In the genomic region with DNA sequence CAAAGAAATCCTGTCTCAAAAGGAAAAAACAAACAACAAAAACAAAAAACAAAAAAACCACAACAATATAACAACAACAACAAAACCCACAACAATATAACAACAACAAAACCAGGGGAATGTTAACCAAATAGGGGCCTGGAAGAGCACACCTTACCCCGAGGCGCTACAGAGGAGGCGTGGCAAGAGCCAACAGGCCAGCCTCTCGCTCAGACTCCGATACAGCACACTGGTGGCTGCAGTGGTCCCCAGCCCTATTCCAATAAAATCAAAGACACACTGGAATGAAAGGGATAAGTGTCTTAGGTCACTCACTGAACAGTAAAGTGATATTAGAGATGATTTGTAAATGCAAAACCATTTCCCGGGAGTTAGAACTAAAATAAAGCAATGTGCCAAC, we compare ENCODE assay signal across 8 mouse cellular contexts. TPM values are rescaled to one million over a fixed set of nuclear protein-coding genes. Genes with fewer than 3 reads are reported as not detected.
A peak's percentile ranks its signal among the peaks of the same experiment; 100 is the strongest.
DNase-seq lines count a peak whose midpoint lies in the region; ATAC-seq and TF ChIP-seq lines count a peak whose summit lies in the region.

No protein-coding gene starts in this region.

- H3K9me3 ChIP-seq in heart, embryonic 15.5 days (replicated peaks): no peaks in the 10 kb centered on the region
- H3K9me3 ChIP-seq in hindbrain, embryonic 10.5 days: no peaks in the 10 kb centered on the region

- under 1% methylated on average over 6 of the region's 6 CpGs for WGBS in heart, embryonic 15.5 days
- under 1% methylated on average over 6 of the region's 6 CpGs for WGBS in hindbrain, embryonic 10.5 days

- peaks cover 24% of the 10 kb centered on the region for H3K4me1 ChIP-seq in heart, embryonic 15.5 days (replicated peaks)
- H3K4me1 ChIP-seq in hindbrain, embryonic 10.5 days (replicated peaks): peaks cover 26% of the 10 kb centered on the region

- no peak for ATAC-seq in heart, embryonic 15.5 days (replicated peaks; ENCODE audit: insufficient number of reproducible peaks, insufficient read depth, low FRiP score, low read depth)
- ATAC-seq in Patski: peak; percentile 42
- ATAC-seq in megakaryocyte-erythroid progenitor cell, adult 5-6 weeks (replicated peaks; ENCODE audit: low FRiP score, low TSS enrichment, poor library complexity, severe bottlenecking): peak; percentile 56

- TF ChIP-seq CTCF in Patski (IDR thresholded peaks at IDR 0.05): no peak

- H3K27ac ChIP-seq in heart, embryonic 15.5 days: peak overlapping the region; percentile 99
- H3K27ac ChIP-seq in hindbrain, embryonic 10.5 days: peak overlapping the region; percentile 91

- peak overlapping the region; percentile 96 for H3K4me3 ChIP-seq in heart, embryonic 15.5 days
- H3K4me3 ChIP-seq in hindbrain, embryonic 10.5 days: peak overlapping the region; percentile 87

- DNase-seq in heart, adult 11 months: no peak
- no peak for DNase-seq in Patski (ENCODE audit: low read depth, low spot score)
- DNase-seq in hindbrain, embryonic 10.5 days (ENCODE audit: low spot score): no peak
- no peak for DNase-seq in layer of hippocampus, postnatal 25 days (ENCODE audit: extremely low spot score in 1 of 2, low spot score in 1 of 2)
- no peak for DNase-seq in lung, postnatal 10 days
- DNase-seq in MN1 (ENCODE audit: low spot score): no peak

- H3K27me3 ChIP-seq in heart, embryonic 15.5 days: no peaks in the 10 kb centered on the region
- H3K27me3 ChIP-seq in Patski: no peaks in the 10 kb centered on the region
- H3K27me3 ChIP-seq in hindbrain, embryonic 10.5 days (ENCODE audit: insufficient read depth, poor library complexity, severe bottlenecking): no peaks in the 10 kb centered on the region

- H3K36me3 ChIP-seq in heart, embryonic 15.5 days: no peaks in the 10 kb centered on the region
- H3K36me3 ChIP-seq in hindbrain, embryonic 10.5 days: 0 out of 2 replicates have a peak, but pooled peaks cover 4% of the 10 kb centered on the region

- peak overlapping the region; percentile 64; the same call in 1 of the 2 replicates for H3K9ac ChIP-seq in heart, embryonic 15.5 days

- in situ Hi-C loops in Patski (cut with MboI; ENCODE audit: low pct_unique_long_range_greater_than_20kb): no loop called here

- CTCF ChIA-PET in Patski (lab: Charles Lee): interaction anchor here (1.5 kb wide), 1 partner anchor 21 kb away, joined by 4 read pairs; no protein-coding TSS in a partner anchor

- POLR2A ChIA-PET in Patski (lab: Charles Lee): no interaction called here

- H3K4me2 ChIP-seq in heart, embryonic 15.5 days: peak overlapping the region; percentile 93

RNA-seq across cellular contexts. Expression of gene Thap8, which starts 0.4 kb away (rescaled TPM):
- polyA plus RNA-seq in heart, embryonic 15.5 days (2015; fragmentation: Nextera tagmentation; extraction: Ambion mirVana): 0.42 and 0.61 TPM in 2 replicates
- 0.14 TPM for polyA plus RNA-seq in Patski (2021)
- 0.25 and 0.50 TPM in 2 replicates for polyA plus RNA-seq in hindbrain, embryonic 10.5 days (2016; fragmentation: Nextera tagmentation; extraction: Ambion mirVana)
- not detected in 2 replicates for total RNA-seq in megakaryocyte-erythroid progenitor cell, adult 5-6 weeks (2014; fragmentation: Nextera tagmentation)
- total RNA-seq in megakaryocyte-erythroid progenitor cell, adult 5-6 weeks (2017): 1.6 TPM in 1 of 2 replicates, not detected in the other
- total RNA-seq in layer of hippocampus, postnatal 25 days (2021): under 1 TPM; 0.22 to 0.73 TPM

RNA-seq across cellular contexts. Expression of gene Wdr62, which starts 0.7 kb away (rescaled TPM):
- 6.7 and 8.6 TPM in 2 replicates for polyA plus RNA-seq in heart, embryonic 15.5 days (2015; fragmentation: Nextera tagmentation; extraction: Ambion mirVana)
- 9.7 TPM for polyA plus RNA-seq in Patski (2021)
- 16.6 and 19.8 TPM in 2 replicates for polyA plus RNA-seq in hindbrain, embryonic 10.5 days (2016; fragmentation: Nextera tagmentation; extraction: Ambion mirVana)
- 31.0 and 31.8 TPM in 2 replicates for total RNA-seq in megakaryocyte-erythroid progenitor cell, adult 5-6 weeks (2014; fragmentation: Nextera tagmentation)
- total RNA-seq in megakaryocyte-erythroid progenitor cell, adult 5-6 weeks (2017): 5.1 and 5.5 TPM in 2 replicates
- 1 to 10 TPM; 1.4 to 1.7 TPM for total RNA-seq in layer of hippocampus, postnatal 25 days (2021)

RNA-seq across cellular contexts. Expression of gene Clip3, which starts 12.0 kb away (rescaled TPM):
- 8.0 and 12.0 TPM in 2 replicates for polyA plus RNA-seq in heart, embryonic 15.5 days (2015; fragmentation: Nextera tagmentation; extraction: Ambion mirVana)
- polyA plus RNA-seq in Patski (2021): 78.3 TPM
- polyA plus RNA-seq in hindbrain, embryonic 10.5 days (2016; fragmentation: Nextera tagmentation; extraction: Ambion mirVana): 53.4 and 82.3 TPM in 2 replicates
- total RNA-seq in megakaryocyte-erythroid progenitor cell, adult 5-6 weeks (2014; fragmentation: Nextera tagmentation): not detected in 2 replicates
- total RNA-seq in megakaryocyte-erythroid progenitor cell, adult 5-6 weeks (2017): not detected in 2 replicates
- total RNA-seq in layer of hippocampus, postnatal 25 days (2021): 100 to 1,000 TPM; 437 to 515 TPM

RNA-seq across cellular contexts. Expression of gene Alkbh6, which starts 29.0 kb away (rescaled TPM):
- 57.4 and 64.4 TPM in 2 replicates for polyA plus RNA-seq in heart, embryonic 15.5 days (2015; fragmentation: Nextera tagmentation; extraction: Ambion mirVana)
- 35.2 TPM for polyA plus RNA-seq in Patski (2021)
- polyA plus RNA-seq in hindbrain, embryonic 10.5 days (2016; fragmentation: Nextera tagmentation; extraction: Ambion mirVana): 93.6 and 117 TPM in 2 replicates
- 12.7 and 35.5 TPM in 2 replicates for total RNA-seq in megakaryocyte-erythroid progenitor cell, adult 5-6 weeks (2014; fragmentation: Nextera tagmentation)
- 26.5 and 28.8 TPM in 2 replicates for total RNA-seq in megakaryocyte-erythroid progenitor cell, adult 5-6 weeks (2017)
- 10 to 100 TPM; 47.1 to 55.1 TPM for total RNA-seq in layer of hippocampus, postnatal 25 days (2021)

RNA-seq across cellular contexts. Expression of gene Syne4, which starts 35.1 kb away (rescaled TPM):
- polyA plus RNA-seq in heart, embryonic 15.5 days (2015; fragmentation: Nextera tagmentation; extraction: Ambion mirVana): 6.1 and 18.8 TPM in 2 replicates
- polyA plus RNA-seq in Patski (2021): 2.6 TPM
- 26.8 and 28.1 TPM in 2 replicates for polyA plus RNA-seq in hindbrain, embryonic 10.5 days (2016; fragmentation: Nextera tagmentation; extraction: Ambion mirVana)
- total RNA-seq in megakaryocyte-erythroid progenitor cell, adult 5-6 weeks (2014; fragmentation: Nextera tagmentation): 2.9 TPM in 1 of 2 replicates, not detected in the other
- not detected in 2 replicates for total RNA-seq in megakaryocyte-erythroid progenitor cell, adult 5-6 weeks (2017)
- 10 to 100 TPM in 1 of 2 experiments, 1 to 10 TPM in 1; 6.4 to 13.1 TPM for total RNA-seq in layer of hippocampus, postnatal 25 days (2021)
